Mouse (Mus musculus): ENCODE data around the gene Cstl1. TPM values are rescaled to one million over a fixed set of nuclear protein-coding genes. Genes with fewer than 3 reads are reported as not detected.

Gene Cstl1
- total RNA-seq, 2 experiments from 2014 or later: 0.79 TPM; not detected in 1

Other genes starting within 250 kb of the Cstl1 start
- gene Nxt1, start 77.8 kb upstream of the Cstl1 start, total RNA-seq (2021): 10 to 100 TPM; 24.1 to 28.1 TPM
- 10 to 100 TPM; 35.5 to 39.9 TPM for gene Gzf1, start 69.3 kb upstream of the Cstl1 start, total RNA-seq (2021)
- gene Napb, start 17.9 kb upstream of the Cstl1 start, total RNA-seq (2021): 10 to 100 TPM; 12.4 to 14.0 TPM
- gene Cst11, start 21.1 kb downstream of the Cstl1 start, total RNA-seq (2021): not detected
- gene 8030411F24Rik, start 31.7 kb downstream of the Cstl1 start, total RNA-seq (2021): not detected
- under 1 TPM in 1 of 2 experiments, not detected in 1; 0.62 TPM for gene Cst12, start 39.0 kb downstream of the Cstl1 start, total RNA-seq (2021)
- gene Cst8, start 48.4 kb downstream of the Cstl1 start, total RNA-seq (2021): 100 to 1,000 TPM; 167 to 183 TPM
- under 1 TPM in 1 of 2 experiments, not detected in 1; 0.42 TPM for gene Cst13, start 69.7 kb downstream of the Cstl1 start, total RNA-seq (2021)
- gene Cst9, start 84.8 kb downstream of the Cstl1 start, total RNA-seq (2021): not detected
- gene 9230104L09Rik, start 114.7 kb downstream of the Cstl1 start, total RNA-seq (2021): 1 to 10 TPM; 1.6 to 2.0 TPM
- 100 to 1,000 TPM; 558 to 614 TPM for gene Cst3, start 125.3 kb downstream of the Cstl1 start, total RNA-seq (2021)

Measured in adrenal gland, postnatal 4 days (tissue).